Mouse (Mus musculus) liver, adult 2 months (tissue): ENCODE measurements around the gene Rpgrip1.

Source experiments
- CTCF ChIP-seq: fragments of 200-500 bp; IDR thresholded peaks from 2 replicates; pipeline ENCODE4 v1.5.1; 2011; ENCODE audit warnings: low read depth, low read length, control low read depth
- POLR2A ChIP-seq: fragments of 200-500 bp; IDR thresholded peaks from 2 replicates; pipeline ENCODE4 v1.6.1; 2011; ENCODE audit warnings: low read length, control low read depth; ENCODE audit not compliant: insufficient read depth; ENCODE audit errors: extremely low read depth

DNA sequence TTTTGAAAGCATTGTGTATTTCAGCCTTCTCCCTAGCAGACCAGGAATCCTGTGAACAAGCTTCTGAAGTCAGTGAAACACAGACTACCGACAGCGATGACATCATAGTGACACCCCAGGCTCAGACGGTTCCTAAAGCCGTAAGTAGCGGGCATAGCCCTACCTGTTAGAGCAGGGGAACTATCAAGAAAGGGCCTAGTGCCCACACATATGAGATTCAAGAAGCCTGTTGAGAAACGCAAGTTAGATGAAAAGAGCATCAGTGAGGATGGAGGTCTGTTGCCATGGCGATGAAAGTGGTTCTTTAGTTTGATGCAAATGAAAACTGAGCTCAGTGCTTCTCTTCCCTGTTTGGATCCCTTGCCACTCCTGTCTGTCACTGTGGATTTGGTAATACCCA is 41.7 kb downstream of the Rpgrip1 start:
- TF ChIP-seq CTCF (no peak), POLR2A (no peak)
